Mouse (Mus musculus) limb, embryonic 12.5 days (tissue): Measurements from ENCODE around the gene Itsn1. TPM values are rescaled to one million over a fixed set of nuclear protein-coding genes. Genes with fewer than 3 reads are reported as not detected.

Experiments used
- ATAC-seq: fragments of 200-750 bp; cut with Nextera tagmentation; 2 replicates; pipeline ENCODE4 v1.8.0; 2017; ENCODE audit warnings: low read depth, moderate TSS enrichment; ENCODE audit not compliant: insufficient number of reproducible peaks, insufficient read depth, low FRiP score, low TSS enrichment
- H3K27ac ChIP-seq: fragments of 300-500 bp; sonication (generic); 2 replicates; pipeline ENCODE4 v1.5.1; 2016; ENCODE audit warnings: mild to moderate bottlenecking, moderate library complexity
- H3K27me3 ChIP-seq: fragments of 300-500 bp; sonication (generic); 2 replicates; pipeline ENCODE4 v1.6.1; 2016; ENCODE audit warnings: mild to moderate bottlenecking, moderate library complexity
- H3K36me3 ChIP-seq: fragments of 300-500 bp; sonication (generic); 2 replicates; pipeline ENCODE4 v1.6.1; 2016; ENCODE audit warnings: mild to moderate bottlenecking, moderate library complexity
- H3K4me1 ChIP-seq: fragments of 300-500 bp; sonication (generic); replicated peaks from 2 replicates; pipeline ENCODE4 v1.6.1; 2016
- H3K4me2 ChIP-seq: fragments of 300-500 bp; sonication (generic); 2 replicates; pipeline ENCODE4 v1.6.1; 2016; ENCODE audit warnings: mild to moderate bottlenecking, moderate library complexity
- H3K4me3 ChIP-seq: fragments of 300-500 bp; sonication (generic); replicated peaks from 2 replicates; pipeline ENCODE4 v1.5.1; 2016; ENCODE audit warnings: mild to moderate bottlenecking
- H3K9ac ChIP-seq: fragments of 300-500 bp; sonication (generic); replicated peaks from 2 replicates; pipeline ENCODE4 v1.6.1; 2016; ENCODE audit warnings: mild to moderate bottlenecking, moderate library complexity
- H3K9me3 ChIP-seq: fragments of 300-500 bp; sonication (generic); 2 replicates; pipeline ENCODE4 v1.6.1; 2016; ENCODE audit warnings: mild to moderate bottlenecking, moderate library complexity
- WGBS: fragments of 180-500 bp; shearing (Covaris S2); methylation state at CpG from one replicate; pipeline ENCODE4 v1.1.7; 2016; 5-methylcytosine and 5-hydroxymethylcytosine counted together
- polyA plus RNA-seq: library from polyadenylated mRNA; unstranded; fragments of >200 nt; fragmentation: Nextera tagmentation; extraction: Ambion mirVana; gene quantifications from 2 replicates; pipeline ENCODE4 v1.2.1, GENCODE M21; 2016

Itsn1 gene
- polyA plus RNA-seq, result 38.3 and 39.8 TPM in 2 replicates

DNA sequence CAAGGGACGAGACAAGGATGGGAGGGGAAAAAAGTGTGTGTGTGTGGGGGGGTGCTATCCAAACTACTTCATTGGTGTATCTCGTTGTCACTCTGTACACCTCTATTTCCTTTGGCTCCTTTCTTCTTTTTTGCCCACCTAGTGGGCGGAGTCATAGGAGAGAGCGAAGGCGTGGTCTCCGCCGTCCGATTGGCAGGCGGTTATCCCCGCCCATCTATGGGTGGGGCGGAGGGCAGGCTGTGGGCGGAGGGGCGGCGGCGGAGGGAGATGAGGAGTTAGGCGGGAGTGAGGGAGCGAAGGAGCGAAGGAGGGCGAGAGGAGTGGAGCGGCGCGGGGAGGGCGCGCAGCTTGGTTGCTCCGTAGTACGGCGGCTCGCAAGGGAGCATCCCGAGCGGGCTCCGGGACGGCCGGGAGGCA, at the start of gene Itsn1:
TSS of gene Itsn1 (plus strand) at position 216 of the 417 bp plus-strand sequence.
- H3K9me3 ChIP-seq, result no peaks in the 10 kb centered on the region
- peak within 1 kb of the TSS; percentile 93 for H3K9ac ChIP-seq
- no peaks in the 10 kb centered on the region for H3K27me3 ChIP-seq
- under 1% methylated on average over 33 of the region's 33 CpGs for whole genome bisulfite sequencing
- H3K4me1 ChIP-seq, result peaks cover 21% of the 10 kb centered on the region
- H3K4me2 ChIP-seq, result peak within 1 kb of the TSS; percentile 78
- H3K36me3 ChIP-seq, result peaks cover 11% of the 10 kb centered on the region; the same call in 1 of the 2 replicates
- H3K27ac ChIP-seq, result peak within 1 kb of the TSS; percentile 93
- ATAC-seq, result peak; percentile 94
- H3K4me3 ChIP-seq, result peak within 1 kb of the TSS; percentile 96

DNA sequence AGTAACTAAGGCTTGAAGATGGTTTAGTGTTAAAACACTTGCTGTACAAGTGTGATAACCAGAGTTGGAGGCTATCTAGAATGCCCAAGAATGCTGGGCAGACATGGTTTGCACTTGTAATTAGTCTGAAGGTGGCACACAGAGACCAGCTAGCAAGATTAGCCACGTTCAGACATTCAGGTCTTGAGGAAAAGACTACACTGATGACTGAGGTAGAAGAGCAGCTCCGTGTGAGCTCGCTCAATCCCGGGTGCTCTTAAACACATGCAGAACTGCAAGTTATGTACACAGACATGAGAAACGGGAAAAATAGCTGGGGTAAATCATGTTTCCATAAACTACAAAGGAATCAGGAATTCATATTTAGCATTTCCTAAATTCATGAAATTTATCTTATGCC, 48.4 kb upstream of the Itsn1 start:
- Histone ChIP-seq H3K9me3 (no peaks in the 10 kb centered on the region), H3K4me3 (no peak overlapping the region), H3K36me3 (peaks cover 92% of the 10 kb centered on the region), H3K27ac (no peak overlapping the region), H3K27me3 (no peaks in the 10 kb centered on the region), H3K9ac (no peak overlapping the region), H3K4me2 (no peak overlapping the region), H3K4me1 (no peaks in the 10 kb centered on the region)
- ATAC-seq, result no peak
- 87% methylated on average over 5 of the region's 5 CpGs for WGBS

- no peak overlapping the region for H3K27ac ChIP-seq
- H3K4me1 ChIP-seq, result peaks cover 19% of the 10 kb centered on the region
- ATAC-seq, result no peak
- 90% methylated on average over 5 of the region's 5 CpGs for WGBS
- peaks cover 53% of the 10 kb centered on the region for H3K36me3 ChIP-seq
- no peak overlapping the region for H3K4me3 ChIP-seq
- no peak overlapping the region for H3K9ac ChIP-seq
- H3K9me3 ChIP-seq, result no peaks in the 10 kb centered on the region
- H3K4me2 ChIP-seq, result no peak overlapping the region
- H3K27me3 ChIP-seq, result no peaks in the 10 kb centered on the region
Measured at GRCm38 (mm10) chr16:91685526-91685925, 43.6 kb upstream of the Itsn1 start.

GRCm38 (mm10) chr16:91686369-91686768, 42.7 kb upstream of the Itsn1 start:
- Histone ChIP-seq H3K36me3 (peaks cover 49% of the 10 kb centered on the region), H3K4me3 (no peak overlapping the region), H3K4me2 (no peak overlapping the region), H3K9me3 (no peaks in the 10 kb centered on the region), H3K27ac (no peak overlapping the region), H3K27me3 (no peaks in the 10 kb centered on the region), H3K9ac (no peak overlapping the region), H3K4me1 (peaks cover 19% of the 10 kb centered on the region)
- no peak for ATAC-seq
- 82% methylated on average over 5 of the region's 5 CpGs for WGBS

DNA sequence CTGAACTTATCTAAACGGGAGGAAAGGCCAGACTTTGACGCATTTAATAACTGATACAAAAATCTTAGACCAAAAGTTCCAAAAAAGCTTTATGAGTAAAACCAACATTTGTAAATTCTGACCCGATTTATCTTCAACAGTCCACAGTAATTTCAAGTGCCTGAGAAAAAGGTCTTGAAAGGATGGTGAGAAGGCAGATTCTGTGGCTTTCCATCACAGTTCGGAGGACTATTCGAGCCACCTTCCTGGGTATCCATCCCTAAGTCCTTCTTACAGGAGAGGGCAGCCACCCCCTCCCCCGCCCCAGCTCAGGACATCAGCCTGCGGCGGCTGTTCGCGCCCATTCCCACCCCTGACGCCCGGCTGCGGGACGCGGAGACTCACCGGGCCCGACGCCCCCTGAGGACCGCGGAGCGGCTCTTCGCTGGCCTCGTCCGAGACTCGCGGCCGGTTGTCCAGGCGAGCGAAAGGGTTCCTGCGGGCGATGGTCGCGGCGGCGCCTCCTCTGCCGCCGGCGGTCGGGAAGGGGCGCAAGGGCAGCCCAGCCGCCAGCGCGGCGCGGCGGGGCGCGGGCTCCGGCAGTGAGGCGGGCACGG, 41.0 kb upstream of the Itsn1 start:
- 1% methylated on average over 48 of the region's 51 CpGs for WGBS
- H3K27ac ChIP-seq, result peak overlapping the region; percentile 82
- peak; percentile 54 for ATAC-seq

GRCm38 (mm10) chr16:91688619-91689334, 40.3 kb upstream of the Itsn1 start, which contains the start of gene Donson:
Gene Donson (minus strand): TSS chr16:91688770.
- peak; percentile 98 for ATAC-seq
- Histone ChIP-seq H3K27ac (peak within 1 kb of the TSS; percentile 82), H3K4me2 (peak within 1 kb of the TSS; percentile 77), H3K4me3 (peak within 1 kb of the TSS; percentile 89), H3K4me1 (peaks cover 19% of the 10 kb centered on the region), H3K36me3 (peaks cover 30% of the 10 kb centered on the region), H3K9me3 (no peaks in the 10 kb centered on the region), H3K27me3 (no peaks in the 10 kb centered on the region), H3K9ac (peak within 1 kb of the TSS; percentile 94)
- WGBS, result 1% methylated on average over 70 of the region's 71 CpGs

More for the DNA sequence above, 41.0 kb upstream of the Itsn1 start:
- Histone ChIP-seq H3K36me3 (peaks cover 33% of the 10 kb centered on the region), H3K4me2 (peak overlapping the region; percentile 77), H3K9me3 (no peaks in the 10 kb centered on the region), H3K9ac (peak overlapping the region; percentile 94), H3K4me1 (peaks cover 19% of the 10 kb centered on the region), H3K4me3 (peak overlapping the region; percentile 89), H3K27me3 (no peaks in the 10 kb centered on the region)

DNA sequence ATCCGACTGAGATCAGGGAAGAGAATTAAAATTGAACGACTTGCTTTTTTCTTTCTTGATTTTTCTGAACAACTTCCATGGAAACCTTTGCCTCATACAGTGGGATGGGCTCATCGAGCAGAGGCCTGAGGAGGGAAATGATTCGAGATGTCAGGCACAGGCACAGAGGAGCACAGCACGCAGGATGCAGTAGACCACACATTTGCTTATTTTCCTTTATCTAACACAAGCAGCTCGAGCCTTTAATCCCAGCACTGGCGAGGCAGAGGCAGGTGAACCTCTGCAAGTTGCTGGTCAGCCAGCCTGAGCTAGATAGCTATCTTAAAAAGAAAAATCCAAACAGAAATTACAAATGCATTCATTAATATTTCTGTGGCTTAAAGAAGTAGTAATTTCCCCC, 39.3 kb upstream of the Itsn1 start:
- peaks cover 23% of the 10 kb centered on the region for H3K4me1 ChIP-seq
- peaks cover 25% of the 10 kb centered on the region for H3K36me3 ChIP-seq
- H3K9me3 ChIP-seq, result no peaks in the 10 kb centered on the region
- no peak overlapping the region; the same call in 1 of the 2 replicates for H3K4me2 ChIP-seq
- H3K27ac ChIP-seq, result no peak overlapping the region
- H3K4me3 ChIP-seq, result no peak overlapping the region
- ATAC-seq, result no peak
- no peaks in the 10 kb centered on the region for H3K27me3 ChIP-seq
- no peak overlapping the region for H3K9ac ChIP-seq
- 49% methylated on average over 7 of the region's 7 CpGs for WGBS

DNA sequence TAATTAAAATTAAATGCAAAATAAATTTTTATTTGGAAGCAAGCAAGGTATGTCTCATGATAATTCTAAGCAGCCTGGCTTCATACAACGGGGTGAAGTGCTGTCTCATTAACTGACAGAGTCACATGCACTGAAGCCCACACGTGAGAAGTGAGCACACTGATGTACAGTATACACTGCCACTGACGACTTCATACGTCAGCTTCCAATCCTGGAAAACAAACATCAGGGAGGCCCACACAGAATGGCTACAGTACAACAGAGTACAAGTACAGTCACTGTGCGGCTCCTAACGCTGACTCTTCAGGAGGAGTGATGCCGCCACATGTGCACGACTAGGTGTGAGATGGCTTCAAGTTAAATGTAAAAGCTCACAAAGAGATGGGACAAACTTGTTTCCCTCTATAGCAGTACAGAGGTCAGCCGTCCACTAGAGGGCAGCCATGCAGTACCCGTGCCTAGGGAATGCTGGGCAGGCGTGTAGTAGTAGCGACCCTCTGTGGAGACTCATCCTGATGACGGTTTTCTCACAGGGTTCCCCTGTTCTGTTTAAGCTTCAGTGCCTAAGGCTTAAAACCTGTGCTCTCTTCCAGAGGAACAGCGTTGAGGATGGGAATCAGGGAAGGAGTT, 34.5 kb upstream of the Itsn1 start:
- Histone ChIP-seq H3K4me3 (no peak overlapping the region), H3K4me2 (no peak overlapping the region), H3K9me3 (no peaks in the 10 kb centered on the region), H3K27me3 (no peaks in the 10 kb centered on the region), H3K4me1 (peaks cover 11% of the 10 kb centered on the region; the same call in 1 of the 2 replicates), H3K27ac (no peak overlapping the region), H3K9ac (no peak overlapping the region; the same call in 1 of the 2 replicates), H3K36me3 (peaks cover 40% of the 10 kb centered on the region)
- 31% methylated on average over 14 of the region's 14 CpGs for WGBS
- peak; percentile 71 for ATAC-seq

DNA sequence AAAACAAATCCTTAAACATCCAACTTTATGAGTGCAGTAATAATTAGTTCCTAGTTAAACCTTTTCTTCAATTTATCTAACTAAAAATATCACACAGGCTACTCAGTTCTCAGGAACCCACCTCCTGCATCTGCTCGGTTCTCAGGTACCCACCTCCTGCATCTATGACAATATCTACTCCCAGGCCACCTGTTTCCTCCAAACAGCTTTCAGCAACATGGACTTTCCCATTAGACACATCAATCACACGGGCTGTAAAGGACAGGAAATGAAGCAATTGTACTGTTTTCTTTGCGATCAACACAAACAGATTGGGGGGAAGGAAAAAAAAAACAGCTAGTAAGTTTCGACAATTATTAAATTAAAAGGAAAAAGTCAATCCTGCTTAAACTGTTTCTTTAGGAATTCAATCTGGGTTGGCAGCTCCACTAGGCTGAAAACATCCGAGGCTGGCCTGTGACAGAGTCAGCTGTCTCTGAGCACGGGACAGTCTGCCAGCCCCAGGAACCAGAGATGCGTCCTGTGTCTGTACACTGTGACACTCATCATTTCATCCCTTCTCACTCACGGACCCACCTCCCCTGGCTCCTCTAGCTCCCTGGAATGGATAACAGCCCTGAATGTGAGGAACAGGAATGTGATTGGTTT, 33.8 kb upstream of the Itsn1 start:
- Histone ChIP-seq H3K9me3 (no peaks in the 10 kb centered on the region), H3K9ac (no peak overlapping the region), H3K4me2 (no peak overlapping the region), H3K27ac (0 out of 2 replicates have a peak overlapping the region, but pooled peaks have one; percentile 17), H3K36me3 (peaks cover 46% of the 10 kb centered on the region), H3K27me3 (no peaks in the 10 kb centered on the region), H3K4me3 (no peak overlapping the region), H3K4me1 (peaks cover 8% of the 10 kb centered on the region; the same call in 1 of the 2 replicates)
- 47% methylated on average over 8 of the region's 8 CpGs for WGBS
- no peak for ATAC-seq

- H3K9ac ChIP-seq, result no peak overlapping the region
- no peaks in the 10 kb centered on the region for H3K9me3 ChIP-seq
- no peak overlapping the region for H3K4me3 ChIP-seq
- 90% methylated on average over 1 of the region's 1 CpGs for WGBS
- no peak overlapping the region for H3K27ac ChIP-seq
- peaks cover 14% of the 10 kb centered on the region for H3K4me1 ChIP-seq
- H3K27me3 ChIP-seq, result no peaks in the 10 kb centered on the region
- ATAC-seq, result no peak
- no peak overlapping the region for H3K4me2 ChIP-seq
- peaks cover 58% of the 10 kb centered on the region for H3K36me3 ChIP-seq
Measured at GRCm38 (mm10) chr16:91698995-91699394, 30.1 kb upstream of the Itsn1 start.

- Histone ChIP-seq H3K4me3 (no peak overlapping the region), H3K27ac (no peak overlapping the region), H3K36me3 (peaks cover 66% of the 10 kb centered on the region), H3K9ac (no peak overlapping the region), H3K4me1 (peaks cover 6% of the 10 kb centered on the region; the same call in 1 of the 2 replicates), H3K4me2 (no peak overlapping the region), H3K9me3 (no peaks in the 10 kb centered on the region), H3K27me3 (no peaks in the 10 kb centered on the region)
- ATAC-seq, result no peak
- 69% methylated on average over 13 of the region's 13 CpGs for WGBS
Measured at GRCm38 (mm10) chr16:91701908-91702307, 27.2 kb upstream of the Itsn1 start.
